Mouse (Mus musculus) cerebellum, postnatal 10 days (tissue): ENCODE measurements around the gene Commd7.

Experiments used
- DNase-seq, 2 experiments: peaks; one replicate each; pipeline ENCODE4 v3.0.0; 2021; ENCODE audit warnings: mixed read lengths in 2 of 2

The Commd7 gene

DNA sequence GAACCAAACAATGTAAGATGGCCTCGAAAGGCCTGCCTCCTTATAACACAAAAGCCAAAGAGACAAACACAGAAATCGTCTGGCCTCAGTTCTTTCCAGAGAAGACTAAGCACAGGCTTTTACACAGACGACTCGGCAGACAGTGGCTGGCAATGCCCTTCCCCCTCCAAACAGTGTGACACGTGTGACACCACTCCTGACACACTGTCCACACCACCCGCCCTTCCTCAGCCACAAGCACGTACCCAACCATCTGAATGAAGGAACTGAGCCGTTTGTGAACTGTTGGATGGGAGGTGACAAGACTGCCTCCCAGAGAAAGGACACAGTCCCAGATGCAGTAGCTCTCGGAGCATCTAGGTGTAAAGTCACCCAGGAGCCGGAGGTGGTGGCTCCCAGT, 13.7 kb downstream of the Commd7 start:
- DNase-seq, result no peak

DNA sequence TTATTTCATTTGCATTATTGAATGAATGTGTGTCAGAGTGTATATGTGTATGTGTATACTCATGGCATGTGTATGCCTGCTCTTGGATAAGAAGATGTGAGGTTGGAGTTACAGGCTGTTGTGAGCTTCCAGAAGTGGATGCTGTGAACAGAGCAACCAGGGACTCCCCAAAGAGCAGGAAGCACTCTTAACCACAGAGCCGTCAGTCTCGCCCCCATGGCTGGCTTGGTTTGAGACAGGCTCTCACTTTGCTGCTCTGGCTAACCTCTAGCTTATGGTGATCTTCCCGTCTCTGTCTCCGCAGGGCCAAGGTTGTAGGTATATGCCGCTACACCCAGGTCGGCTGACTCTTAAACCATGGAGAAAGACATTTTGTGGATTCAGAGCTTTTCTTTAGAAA, 14.1 kb downstream of the Commd7 start:
- DNase-seq, result no peak

DNA sequence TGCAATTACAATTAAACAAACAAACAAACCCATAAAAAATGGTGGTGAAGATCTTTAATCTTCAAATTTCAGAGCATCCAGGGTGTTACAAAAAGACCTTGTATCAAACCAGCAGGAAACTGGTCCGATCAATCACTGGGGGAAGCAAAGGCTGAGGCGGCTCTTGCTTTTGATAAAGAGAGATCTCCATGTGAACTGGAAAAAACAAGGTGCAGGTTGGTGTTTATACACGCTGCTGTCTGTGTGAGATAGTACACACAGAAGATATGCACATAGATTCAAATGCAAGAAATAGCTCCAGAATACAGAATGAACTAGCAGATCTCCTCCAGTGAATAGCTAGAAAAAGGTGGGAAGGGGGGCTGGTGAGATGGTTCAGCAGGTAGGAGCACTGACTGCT, 15.7 kb downstream of the Commd7 start:
- no peak for DNase-seq

DNA sequence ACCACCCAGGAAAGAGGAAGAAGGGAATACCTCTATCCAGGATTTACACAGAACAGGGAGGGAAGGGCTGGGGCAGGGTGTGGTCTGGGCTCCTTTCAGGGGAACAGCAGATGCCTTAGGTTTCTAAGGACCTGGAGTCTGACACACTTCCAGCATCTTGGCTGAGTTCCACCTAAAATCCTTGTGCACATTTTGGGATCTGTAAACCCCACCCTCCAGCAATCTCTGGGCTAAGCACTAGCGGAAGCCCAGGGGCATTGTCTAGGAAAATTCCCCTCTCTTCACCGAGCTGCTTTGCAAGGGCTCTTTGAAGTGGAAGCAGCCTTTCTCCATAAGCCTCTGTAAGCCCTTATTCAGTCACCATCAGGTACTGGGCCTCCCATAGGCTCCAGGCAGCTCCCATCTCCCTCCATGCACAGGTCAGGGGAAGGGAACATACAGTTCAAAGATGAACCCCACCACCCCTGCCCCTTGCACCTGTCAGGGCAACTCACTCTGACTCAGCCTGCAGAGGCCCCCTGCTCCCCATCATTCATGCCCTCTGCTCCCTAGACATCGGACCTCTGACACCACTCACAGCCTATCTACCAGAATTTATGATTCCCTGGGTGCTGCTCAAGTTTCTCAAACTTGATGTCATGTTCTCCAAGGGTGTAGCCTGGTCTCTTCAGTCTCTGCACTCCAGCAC, 19.8 kb downstream of the Commd7 start:
- no peak for DNase-seq

DNA sequence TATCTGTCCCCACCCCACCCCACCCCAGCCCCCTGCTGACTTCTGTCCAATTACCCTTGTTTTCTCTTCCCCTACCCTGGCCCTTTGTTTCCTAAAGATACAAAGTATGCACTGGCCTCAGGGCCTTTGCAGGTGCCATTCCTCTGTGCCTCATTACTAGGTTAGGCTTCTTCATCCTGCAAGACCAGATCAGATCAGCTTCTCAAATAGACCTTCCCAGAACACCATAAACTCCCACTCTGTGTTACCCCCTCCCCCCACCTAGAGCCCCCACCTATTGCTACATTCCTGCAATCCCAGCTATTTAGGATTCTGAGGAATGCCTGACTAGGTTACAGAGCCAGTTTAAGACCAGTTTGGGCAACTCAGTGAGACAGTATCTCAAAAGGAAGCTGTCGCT, 20.8 kb downstream of the Commd7 start:
- no peak for DNase-seq

DNA sequence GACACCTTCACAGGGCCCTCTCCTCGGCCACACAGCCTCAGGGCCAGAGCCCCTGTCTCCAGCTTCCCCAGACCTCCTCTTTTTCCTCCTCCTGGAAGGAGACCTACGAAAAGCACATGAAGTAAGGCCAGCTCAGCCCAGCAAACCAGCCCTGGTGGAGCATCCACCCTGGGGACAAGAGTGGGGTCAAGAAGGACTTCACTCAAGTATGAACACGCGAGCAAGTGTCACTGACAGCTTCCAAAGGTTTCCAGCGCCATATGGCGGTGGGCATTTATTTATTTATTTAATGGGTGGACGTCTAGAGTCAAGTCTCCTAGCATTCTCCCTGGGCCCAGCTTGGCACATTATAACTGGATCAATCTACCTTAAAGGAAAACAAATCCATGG, 21.3 kb downstream of the Commd7 start:
- no peak for DNase-seq

DNA sequence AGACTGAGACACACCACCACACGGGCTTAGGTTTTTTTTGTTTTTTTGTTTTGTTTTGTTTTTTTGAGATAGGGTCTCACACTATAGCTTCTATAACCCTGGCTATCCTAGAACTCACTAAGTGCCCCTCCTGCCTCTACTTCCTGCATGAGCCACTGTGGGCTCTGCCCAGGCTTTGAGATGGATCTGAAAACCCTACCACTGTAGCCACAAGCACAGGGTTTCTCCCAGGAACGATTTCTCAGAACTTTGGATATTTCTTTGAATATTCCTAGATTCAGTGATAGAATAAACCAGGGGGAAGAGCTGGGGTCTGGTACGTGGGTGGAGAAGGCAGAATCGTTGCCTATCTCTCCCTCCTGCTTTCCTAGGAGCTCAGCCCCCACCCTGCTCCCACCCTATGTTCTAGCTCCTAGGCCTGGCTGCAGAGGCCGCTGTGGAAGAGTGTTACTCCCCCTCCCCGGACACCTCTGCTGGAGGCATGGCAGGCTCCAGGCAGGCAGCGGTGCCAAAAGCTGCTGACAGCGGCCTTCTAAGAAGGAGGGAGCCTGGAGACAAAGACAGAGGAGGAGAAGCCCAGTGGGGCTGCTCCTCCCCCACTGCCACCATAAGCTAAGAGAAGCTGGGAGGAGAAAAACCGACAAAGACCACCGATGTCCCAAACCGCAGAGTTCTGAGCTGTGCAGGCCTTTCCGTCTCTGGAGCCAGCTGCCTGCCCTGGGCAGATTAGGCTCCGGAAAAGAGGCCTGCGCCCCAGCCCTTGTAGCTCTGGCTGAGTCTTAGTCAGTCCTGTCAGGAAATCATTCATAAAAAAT, 21.9 kb downstream of the Commd7 start:
- DNase-seq, result peak in 1 of 2 experiments; percentile 60

DNA sequence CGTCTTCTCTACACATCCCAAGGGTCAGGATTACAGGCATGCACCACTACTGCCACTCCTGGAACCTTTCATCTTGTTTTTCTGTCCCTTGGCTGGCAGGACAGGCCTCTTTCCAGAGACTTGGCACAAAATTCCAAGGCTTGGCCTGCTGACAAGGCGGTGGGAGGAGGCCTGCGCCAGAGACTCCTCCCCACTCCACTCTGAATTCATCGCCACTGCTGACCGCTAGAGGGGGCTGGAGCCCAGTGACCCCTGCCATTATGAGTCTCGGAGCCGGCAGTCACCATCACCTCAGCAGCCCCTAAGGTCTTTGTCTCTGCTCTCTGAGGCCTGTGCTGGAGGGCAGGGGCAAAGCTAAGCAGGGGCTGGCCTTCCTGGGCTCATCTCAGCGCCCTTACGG, 23.0 kb downstream of the Commd7 start:
- peak; percentile 99 to 100 for DNase-seq

DNA sequence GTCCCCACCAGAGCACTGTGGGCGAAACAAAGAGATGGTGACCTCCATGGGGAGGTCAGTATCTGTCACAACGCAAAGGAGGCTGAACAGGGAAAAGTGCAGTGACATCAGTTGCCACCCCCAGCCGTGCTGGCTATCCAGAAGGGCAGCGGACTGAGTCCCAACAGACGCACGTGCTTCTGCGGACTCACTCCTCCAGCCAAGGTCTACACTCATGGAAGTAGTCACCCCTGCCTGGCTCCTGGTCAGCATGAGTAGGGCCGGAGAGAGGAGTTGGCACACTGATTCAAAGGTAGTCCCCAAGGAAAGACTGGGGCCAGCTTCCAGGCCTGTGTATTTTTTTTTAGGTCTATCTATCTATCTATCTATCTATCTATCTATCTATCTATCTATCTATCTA, 23.5 kb downstream of the Commd7 start:
- DNase-seq, result peak; percentile 63 to 65

DNA sequence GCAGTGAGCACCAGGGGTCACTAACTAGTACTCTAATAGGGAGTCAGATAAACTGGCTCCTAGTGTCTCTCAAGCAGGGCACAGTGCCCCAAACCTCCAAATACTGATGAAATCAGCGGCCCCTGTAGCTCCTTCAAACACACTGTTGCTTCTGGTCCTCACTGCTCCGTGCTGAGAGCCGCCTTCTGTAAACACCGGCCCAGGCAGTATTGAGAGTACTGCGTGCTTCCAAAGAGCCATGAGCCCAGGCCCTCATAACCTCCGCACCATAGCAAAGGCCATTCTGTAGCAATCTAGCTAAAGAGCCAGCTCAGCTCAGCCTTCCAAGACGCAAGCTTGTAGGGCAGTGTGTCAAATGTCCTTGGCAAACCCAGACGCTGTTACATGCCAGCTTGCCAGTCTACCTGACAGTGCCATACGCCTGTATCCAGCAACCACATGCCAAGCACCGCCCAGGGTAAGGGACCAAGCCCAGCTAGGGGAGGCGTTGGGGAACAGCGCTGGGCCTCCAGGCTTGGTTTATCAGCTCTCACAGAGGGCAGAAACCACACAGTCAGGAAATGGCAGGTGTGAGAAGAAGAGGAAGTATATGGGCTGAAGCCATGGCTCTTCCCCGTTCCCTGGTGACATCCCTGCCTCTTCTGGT, 24.6 kb downstream of the Commd7 start:
- DNase-seq, result peak; percentile 95 to 97

DNA sequence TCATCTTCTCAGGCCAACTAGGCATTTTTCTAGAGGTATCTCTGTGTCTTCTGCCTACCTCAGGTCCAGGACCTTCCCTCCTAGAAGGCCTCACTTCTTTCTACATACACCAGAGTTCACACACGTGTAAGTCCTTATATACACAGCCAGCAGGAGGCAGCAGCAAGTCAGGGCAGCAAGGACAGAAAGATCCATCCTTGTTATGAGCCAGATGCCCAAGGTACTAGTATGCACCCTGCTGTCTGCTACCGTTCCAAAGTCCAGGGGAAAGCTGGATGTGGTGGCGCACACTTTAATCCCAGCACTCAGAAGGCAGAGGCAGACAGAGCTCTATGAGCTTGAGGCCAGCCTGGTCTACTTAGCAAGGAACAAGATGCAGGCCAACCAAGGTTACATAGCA, 26.2 kb downstream of the Commd7 start:
- peak in 1 of 2 experiments; percentile 44 for DNase-seq

DNA sequence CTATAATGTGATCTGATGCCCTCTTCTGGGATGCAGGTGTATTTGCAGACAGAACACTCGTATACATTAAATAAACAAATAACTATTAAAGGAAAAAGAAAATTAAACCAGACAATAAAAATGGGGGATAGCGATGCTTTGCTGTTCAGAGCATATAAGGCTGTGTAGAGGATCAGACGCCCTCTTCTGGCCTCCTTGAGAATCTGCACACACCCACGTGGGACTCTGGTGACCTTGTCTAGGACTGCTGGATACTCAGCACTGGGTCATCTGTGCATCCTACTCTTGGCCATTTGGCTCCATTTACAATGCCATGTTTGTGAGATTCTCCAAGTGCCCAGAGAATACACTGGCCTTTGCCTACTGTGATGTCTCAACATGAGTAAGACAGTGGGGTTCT, 28.9 kb downstream of the Commd7 start:
- peak; percentile 51 to 65 for DNase-seq

DNA sequence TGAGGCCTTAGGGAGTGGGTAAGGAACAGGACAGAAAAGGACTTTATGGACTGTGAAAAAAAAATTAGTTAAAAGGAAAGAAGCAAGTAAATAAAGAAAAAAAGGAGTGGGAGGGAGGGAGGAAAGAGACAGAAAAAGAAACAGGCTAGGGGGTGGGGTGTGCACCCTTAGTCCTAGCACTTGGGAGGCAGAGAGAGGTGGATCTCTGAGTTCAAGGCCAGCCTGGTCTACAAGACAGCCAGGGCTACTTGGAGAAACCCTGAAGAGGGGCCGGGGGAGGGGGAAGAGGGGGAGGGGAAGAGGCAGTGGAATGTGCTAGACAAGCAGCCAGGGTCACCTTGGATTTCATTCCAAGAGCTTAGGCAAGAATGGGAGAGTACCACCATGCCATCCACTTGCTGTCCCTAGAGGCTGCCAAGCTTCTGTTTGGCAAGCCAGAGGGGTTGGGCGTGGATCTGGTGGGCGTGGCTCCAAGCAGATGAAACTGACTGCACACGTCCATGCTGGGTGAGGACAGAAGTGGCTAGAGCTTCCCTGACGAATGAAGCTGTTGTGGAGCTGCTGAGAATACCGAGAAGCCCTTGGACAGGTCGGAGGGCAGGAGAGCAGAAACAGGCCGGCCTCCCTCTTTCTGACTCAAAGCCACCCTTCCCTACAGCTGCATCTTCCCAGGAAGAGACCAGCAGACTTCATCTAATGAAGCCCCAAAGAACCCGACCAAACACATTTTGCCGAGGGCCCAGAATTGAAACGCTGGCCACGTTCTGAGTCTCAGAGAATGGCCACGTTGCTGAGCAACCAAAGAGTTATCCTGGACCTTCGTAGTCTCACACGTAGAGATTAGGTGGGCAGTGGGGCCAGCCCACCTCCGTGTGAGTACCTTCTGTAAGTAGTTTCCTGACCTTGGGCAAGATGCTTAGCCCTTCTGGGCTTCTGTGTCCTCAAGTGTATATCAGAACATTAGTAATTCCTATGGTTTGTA, 31.6 kb downstream of the Commd7 start:
- DNase-seq, result peak; percentile 67 to 69

DNA sequence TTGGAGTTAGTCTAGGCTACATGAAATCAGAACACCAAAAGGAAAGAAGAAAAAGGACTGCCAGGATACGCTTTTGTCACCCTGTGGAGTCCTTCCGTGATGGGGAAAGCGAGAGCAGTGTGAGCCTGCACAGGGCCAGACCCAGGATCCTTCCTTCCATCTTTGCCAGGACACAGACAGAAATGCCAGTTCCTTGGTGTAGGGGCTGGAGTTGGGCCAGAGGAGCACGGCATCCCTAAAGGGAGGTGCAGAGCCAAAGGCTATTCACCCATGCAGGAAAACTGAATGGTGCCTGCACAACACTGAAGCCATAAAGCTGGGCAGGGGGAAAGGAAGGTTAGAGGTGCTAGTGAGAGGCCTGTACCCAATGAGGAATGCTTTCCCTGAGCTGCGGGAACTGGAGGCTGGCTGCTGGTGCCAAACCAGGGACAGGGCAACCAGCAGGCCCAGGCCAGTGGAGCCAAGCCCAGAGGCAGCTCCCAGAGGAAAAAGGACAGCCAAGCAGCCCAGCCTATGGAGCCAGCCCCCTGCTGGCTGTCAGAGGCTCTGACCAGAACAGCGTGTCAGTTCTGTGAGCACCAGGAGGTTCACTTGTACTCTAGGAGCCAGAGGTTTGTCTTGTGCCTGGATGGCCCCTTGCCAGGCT, 32.4 kb downstream of the Commd7 start:
- DNase-seq, result peak; percentile 76 to 83

DNA sequence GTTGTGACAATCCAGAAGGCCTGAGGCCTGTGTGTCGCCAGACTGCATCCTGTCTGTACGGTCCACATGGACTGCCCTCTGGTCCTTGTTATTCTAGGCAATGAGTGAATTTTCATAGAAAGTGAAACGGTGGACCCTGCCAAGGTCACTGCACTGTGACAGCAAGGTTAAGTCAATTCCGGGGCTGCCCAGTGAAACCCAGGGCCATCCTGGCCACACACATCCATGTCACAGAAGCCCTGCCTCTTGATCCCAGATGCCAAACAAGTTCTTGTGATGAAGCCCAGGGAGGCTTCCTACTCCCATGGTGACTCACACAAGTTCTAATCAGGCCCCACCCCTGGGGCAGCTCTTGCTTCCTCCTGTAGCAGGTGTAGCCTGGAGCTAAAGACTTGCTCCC, 35.0 kb downstream of the Commd7 start:
- no peak for DNase-seq

DNA sequence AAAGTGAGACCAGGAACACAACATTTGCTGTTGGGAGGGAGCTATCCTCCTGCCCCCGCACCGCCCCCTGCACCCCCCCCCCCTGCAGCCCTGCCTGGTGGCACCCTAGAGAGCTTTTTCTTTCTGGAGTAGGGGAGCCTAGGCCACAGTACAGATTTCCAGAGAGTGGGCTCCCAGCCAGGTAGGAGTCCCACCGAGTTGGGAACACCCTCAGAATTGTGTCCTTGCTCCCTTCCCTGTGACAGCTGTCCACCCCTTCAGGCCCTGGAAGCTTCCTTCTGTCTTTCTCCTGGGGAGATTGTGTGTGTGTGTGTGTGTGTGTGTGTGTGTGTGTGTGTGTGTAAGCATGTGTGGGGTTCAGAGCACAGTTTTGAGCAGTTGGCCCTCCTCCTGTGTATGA, 35.6 kb downstream of the Commd7 start:
- peak; percentile 61 to 70 for DNase-seq

DNA sequence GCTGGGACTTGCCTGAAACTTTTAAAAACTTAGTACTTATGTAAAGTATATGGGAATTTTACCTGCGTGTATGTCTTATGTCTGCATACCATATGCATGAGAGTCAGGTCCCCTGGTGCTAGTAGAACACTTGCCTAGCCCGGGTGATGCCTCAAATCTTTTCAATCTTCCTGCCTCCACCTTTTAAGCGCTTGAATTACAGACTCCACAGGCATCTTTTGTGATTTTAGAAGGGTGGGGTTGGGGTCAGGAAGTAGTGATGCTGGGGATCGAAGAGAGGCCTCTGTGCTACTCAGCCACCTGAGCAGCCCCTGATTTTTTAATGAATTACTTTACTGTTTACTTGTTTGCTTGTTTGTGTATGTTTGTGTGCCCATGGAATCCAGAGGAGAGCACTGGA, 37.6 kb downstream of the Commd7 start:
- no peak for DNase-seq

DNA sequence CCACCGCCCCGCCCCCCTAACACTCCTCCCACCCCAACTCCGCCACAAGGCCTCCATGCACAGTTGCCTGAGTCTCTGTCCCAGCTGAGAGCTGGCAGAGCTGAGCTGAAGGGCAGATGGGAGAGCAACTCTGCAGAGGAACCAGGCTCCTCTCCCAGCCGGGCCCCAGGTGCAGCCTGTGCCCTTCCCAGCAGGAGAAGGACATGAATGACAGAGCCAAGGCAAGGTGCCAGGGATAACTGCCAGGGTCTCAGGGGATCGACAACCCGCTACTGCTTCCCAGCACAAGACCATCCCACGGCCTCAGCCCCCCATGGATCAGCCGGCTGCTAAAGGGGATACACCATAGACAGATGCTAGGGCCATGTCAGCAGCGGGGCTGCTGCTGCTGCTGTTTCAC, 39.4 kb downstream of the Commd7 start:
- peak; percentile 98 for DNase-seq

DNA sequence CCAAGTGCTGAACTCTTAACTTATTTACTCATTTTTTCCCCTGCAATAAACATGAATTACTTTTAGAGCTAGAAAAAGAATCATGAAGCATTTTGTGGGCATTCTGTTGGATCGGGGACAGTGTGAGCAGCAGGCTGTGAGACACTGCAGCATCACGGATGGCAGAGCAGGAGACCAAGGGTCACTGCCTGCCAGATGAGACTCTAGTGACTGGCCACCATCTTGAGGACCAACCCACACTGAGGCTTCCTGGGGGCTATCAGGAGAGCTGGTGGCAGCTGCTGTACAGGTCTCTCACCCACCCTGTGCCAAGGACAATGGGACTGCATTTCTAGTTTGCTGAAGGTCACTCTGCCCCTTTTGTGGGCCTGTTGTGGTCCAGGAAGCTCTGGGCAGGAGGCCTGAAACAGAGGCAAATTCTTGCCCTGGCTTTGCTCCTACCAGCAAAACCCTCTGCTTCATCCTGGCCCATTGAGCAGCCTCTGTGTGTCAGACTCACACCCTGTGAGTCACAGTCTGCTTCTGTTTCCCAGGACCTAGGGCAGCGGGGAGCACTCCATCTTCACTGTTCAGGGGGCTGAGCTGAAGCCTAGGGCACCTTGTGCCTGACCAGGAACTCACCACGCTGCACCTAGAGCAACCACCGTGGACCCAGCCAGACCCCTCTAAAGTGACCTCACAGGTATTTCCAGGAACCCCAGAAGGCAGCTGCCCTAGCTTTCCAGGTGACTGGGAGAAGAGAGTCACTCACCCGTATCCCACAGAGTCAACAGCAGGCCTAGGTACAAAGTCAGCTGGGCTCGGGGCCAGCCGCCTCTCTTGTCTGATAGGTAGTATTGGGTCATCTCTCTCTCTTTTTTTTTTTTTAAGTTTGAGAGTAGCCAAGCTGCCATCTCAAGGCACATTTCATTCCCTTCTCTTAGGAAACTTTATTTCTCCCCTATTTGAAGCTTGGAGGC, 40.2 kb downstream of the Commd7 start:
- peak; percentile 71 to 72 for DNase-seq

DNA sequence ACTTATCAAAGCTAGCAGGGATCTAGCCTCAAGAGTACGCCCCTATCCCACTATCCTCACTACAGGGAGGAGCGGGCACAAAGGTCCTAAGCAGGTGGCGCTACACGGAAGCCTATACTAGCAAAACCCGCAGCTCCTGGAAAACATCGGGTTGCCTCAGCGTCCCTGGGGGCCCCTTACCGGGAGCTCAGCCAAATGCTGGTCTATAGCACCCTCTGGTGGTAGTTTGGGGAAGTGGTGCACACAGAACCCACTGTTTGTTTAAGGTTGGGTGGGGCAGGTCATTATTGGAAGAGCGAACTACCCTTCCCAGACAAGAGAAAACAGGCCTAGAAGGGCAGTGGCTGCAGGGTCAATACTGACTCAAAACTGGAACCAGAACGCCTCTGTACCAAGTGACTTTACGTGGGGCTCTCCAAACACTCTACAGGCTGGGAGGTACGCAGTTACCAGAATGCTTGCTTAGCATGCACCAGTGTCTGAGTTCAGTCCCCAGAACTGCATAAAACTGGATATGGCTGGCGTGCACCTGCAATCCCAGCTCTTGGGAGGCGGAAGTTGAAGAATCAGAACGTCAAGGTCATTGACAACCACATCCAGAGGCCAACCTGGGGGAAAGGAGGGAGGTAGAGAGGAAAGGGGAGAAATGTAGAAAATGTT, 45.9 kb downstream of the Commd7 start:
- DNase-seq, result peak; percentile 92 to 94
